Mouse (Mus musculus): ENCODE measurements around the gene Rcsd1.

DNA sequence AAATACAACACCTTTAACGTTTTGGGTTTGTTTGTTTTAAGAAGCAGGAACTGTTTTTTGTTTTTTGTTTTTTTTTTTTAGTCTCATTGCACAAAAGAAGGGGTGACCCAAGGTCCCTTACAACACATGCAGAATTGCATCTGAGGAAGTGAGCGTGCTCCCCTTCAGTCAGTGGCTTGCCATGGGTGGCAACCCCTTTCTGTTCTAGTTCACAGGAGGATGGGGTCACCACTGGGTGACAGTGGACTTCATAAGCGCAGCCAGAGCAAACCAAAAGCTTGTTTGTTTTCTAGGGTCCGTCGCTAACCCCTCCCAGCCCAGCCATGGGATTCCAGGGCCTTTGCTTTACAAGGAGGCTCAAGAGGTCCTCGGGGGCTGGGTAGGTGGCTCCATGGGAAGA is 22.0 kb upstream of the Rcsd1 start:
- TF ChIP-seq CTCF (conservative IDR thresholded peaks at IDR 0.05 in 1 of 2, IDR thresholded peaks at IDR 0.05 in 1 of 2; ENCODE audit: low read depth in 2 of 2, low read length in 2 of 2) (no peak), POLR2A (IDR thresholded peaks at IDR 0.05; ENCODE audit: low read depth, low read length) (no peak), EP300 (IDR thresholded peaks at IDR 0.05; ENCODE audit: low read length) (no peak), BHLHE40 (IDR thresholded peaks at IDR 0.05; ENCODE audit: low read depth, low read length) (no peak), JUND (conservative IDR thresholded peaks at IDR 0.05; ENCODE audit: low read depth, low read length) (no peak), ZC3H11A (IDR thresholded peaks at IDR 0.05; ENCODE audit: low read depth, low read length) (no peak), ZNF384 (IDR thresholded peaks at IDR 0.05; ENCODE audit: low read depth, low read length) (no peak), RCOR1 (conservative IDR thresholded peaks at IDR 0.05; ENCODE audit: low read depth, low read length) (no peak), SMC3 (IDR thresholded peaks at IDR 0.05; ENCODE audit: low read depth, low read length) (no peak), TCF12 (IDR thresholded peaks at IDR 0.05; ENCODE audit: low read depth, low read length) (no peak), POLR2AphosphoS2 (IDR thresholded peaks at IDR 0.05; ENCODE audit: low read depth, low read length) (no peak), MYC (IDR thresholded peaks at IDR 0.05; ENCODE audit: low read depth, low read length) (no peak)
